Mouse (Mus musculus): ENCODE data around the gene Hrasls.
A peak's percentile ranks its signal among the peaks of the same experiment; 100 is the strongest.

Gene Hrasls

GRCm38 (mm10) chr16:29209605-29210411, at the start of gene Hrasls:
Hrasls (plus strand) TSS chr16:29209695.
- peak in 1 of 2 experiments; percentile 34 for DNase-seq (ENCODE audit: low spot score in 2 of 2)

- peak; percentile 36 to 58 for DNase-seq (ENCODE audit: low spot score in 2 of 2)
Observed at GRCm38 (mm10) chr16:29162271-29162670, 47.2 kb upstream of the Hrasls start.

GRCm38 (mm10) chr16:29167051-29167450, 42.4 kb upstream of the Hrasls start:
- DNase-seq (ENCODE audit: low spot score in 2 of 2), result no peak

GRCm38 (mm10) chr16:29171741-29172140, 37.8 kb upstream of the Hrasls start:
- no peak for DNase-seq (ENCODE audit: low spot score in 2 of 2)

- no peak for DNase-seq (ENCODE audit: low spot score in 2 of 2)
Observed at GRCm38 (mm10) chr16:29173201-29173600, 36.3 kb upstream of the Hrasls start.

- no peak for DNase-seq (ENCODE audit: low spot score in 2 of 2)
Observed at GRCm38 (mm10) chr16:29174831-29175350, 34.6 kb upstream of the Hrasls start.

GRCm38 (mm10) chr16:29192911-29193310, 16.6 kb upstream of the Hrasls start:
- no peak for DNase-seq (ENCODE audit: low spot score in 2 of 2)

GRCm38 (mm10) chr16:29193981-29194380, 15.5 kb upstream of the Hrasls start:
- DNase-seq (ENCODE audit: low spot score in 2 of 2), result no peak

GRCm38 (mm10) chr16:29195156-29195555, 14.3 kb upstream of the Hrasls start:
- no peak for DNase-seq (ENCODE audit: low spot score in 2 of 2)

- peak in 1 of 2 experiments; percentile 68 for DNase-seq (ENCODE audit: low spot score in 2 of 2)
Observed at GRCm38 (mm10) chr16:29198461-29198860, 11.0 kb upstream of the Hrasls start.

- DNase-seq (ENCODE audit: low spot score in 2 of 2), result no peak
Observed at GRCm38 (mm10) chr16:29201146-29201545, 8.3 kb upstream of the Hrasls start.

- DNase-seq (ENCODE audit: low spot score in 2 of 2), result peak in 1 of 2 experiments; percentile 59
Observed at GRCm38 (mm10) chr16:29204875-29205274, 4.6 kb upstream of the Hrasls start.

GRCm38 (mm10) chr16:29205581-29205980, 3.9 kb upstream of the Hrasls start:
- DNase-seq (ENCODE audit: low spot score in 2 of 2), result no peak

- peak in 1 of 2 experiments; percentile 35 for DNase-seq (ENCODE audit: low spot score in 2 of 2)
Observed at GRCm38 (mm10) chr16:29208841-29209240, 654 bp upstream of the Hrasls start.

GRCm38 (mm10) chr16:29216395-29217295, 7.2 kb downstream of the Hrasls start:
- DNase-seq (ENCODE audit: low spot score in 2 of 2), result peak; percentile 72 to 85

- DNase-seq (ENCODE audit: low spot score in 2 of 2), result no peak
Observed at GRCm38 (mm10) chr16:29235951-29236350, 26.5 kb downstream of the Hrasls start.

- DNase-seq (ENCODE audit: low spot score in 2 of 2), result no peak
Observed at GRCm38 (mm10) chr16:29254325-29254724, 44.8 kb downstream of the Hrasls start.
